Mouse (Mus musculus) kidney, adult 9 months (tissue): ENCODE data around the gene Aqp9.
"Not testable (repeated sequence)": the region's sequence is repeated elsewhere in the genome, so short reads cannot be mapped to it uniquely, and the experiment has no call there.

Source experiments
- DNase-seq: peaks from one replicate; pipeline ENCODE4 v3.0.0; 2022

The Aqp9 gene

GRCm38 (mm10) chr9:71135073-71135472 lies 33.4 kb downstream of the Aqp9 start:
- DNase-seq, result no peak

GRCm38 (mm10) chr9:71133190-71133589 lies 35.3 kb downstream of the Aqp9 start:
- no peak for DNase-seq

GRCm38 (mm10) chr9:71131822-71132221 lies 36.7 kb downstream of the Aqp9 start:
- DNase-seq, result no peak

- peak; percentile 76 for DNase-seq
Measured at GRCm38 (mm10) chr9:71128911-71129310, 39.6 kb downstream of the Aqp9 start.

- DNase-seq, result peak; percentile 31
Measured at GRCm38 (mm10) chr9:71126205-71126604, 42.3 kb downstream of the Aqp9 start.

- not testable (repeated sequence) for DNase-seq
Measured at GRCm38 (mm10) chr9:71123095-71123494, 45.4 kb downstream of the Aqp9 start.

- DNase-seq, result no peak
Measured at GRCm38 (mm10) chr9:71120924-71121323, 47.6 kb downstream of the Aqp9 start.

- no peak for DNase-seq
Measured at GRCm38 (mm10) chr9:71113166-71113565, 55.3 kb downstream of the Aqp9 start.

GRCm38 (mm10) chr9:71103521-71103920 lies 65.0 kb downstream of the Aqp9 start:
- no peak for DNase-seq

- no peak for DNase-seq
Measured at GRCm38 (mm10) chr9:71094066-71094465, 74.4 kb downstream of the Aqp9 start.

GRCm38 (mm10) chr9:71092038-71092437 lies 76.4 kb downstream of the Aqp9 start:
- DNase-seq, result peak; percentile 50

- DNase-seq, result no peak
Measured at GRCm38 (mm10) chr9:71079201-71079600, 89.3 kb downstream of the Aqp9 start.

GRCm38 (mm10) chr9:71077251-71077825 lies 91.1 kb downstream of the Aqp9 start:
- no peak for DNase-seq

- no peak for DNase-seq
Measured at GRCm38 (mm10) chr9:71076201-71076648, 92.3 kb downstream of the Aqp9 start.

- DNase-seq, result peak; percentile 30
Measured at GRCm38 (mm10) chr9:71073831-71074230, 94.7 kb downstream of the Aqp9 start.

- DNase-seq, result no peak
Measured at GRCm38 (mm10) chr9:71073076-71073475, 95.4 kb downstream of the Aqp9 start.

GRCm38 (mm10) chr9:71072502-71072901 lies 96.0 kb downstream of the Aqp9 start:
- DNase-seq, result no peak

- DNase-seq, result no peak
Measured at GRCm38 (mm10) chr9:71071581-71072330, 96.7 kb downstream of the Aqp9 start.

GRCm38 (mm10) chr9:71070628-71071027 lies 97.9 kb downstream of the Aqp9 start:
- no peak for DNase-seq

GRCm38 (mm10) chr9:71068866-71069390 lies 99.6 kb downstream of the Aqp9 start:
- DNase-seq, result no peak

- DNase-seq, result no peak
Measured at GRCm38 (mm10) chr9:71067156-71067555, 101.3 kb downstream of the Aqp9 start.

- no peak for DNase-seq
Measured at GRCm38 (mm10) chr9:71066491-71066890, 102.0 kb downstream of the Aqp9 start.

GRCm38 (mm10) chr9:71065343-71065875 lies 103.1 kb downstream of the Aqp9 start:
- DNase-seq, result no peak

- no peak for DNase-seq
Measured at GRCm38 (mm10) chr9:71064291-71064840, 104.1 kb downstream of the Aqp9 start.
